Mouse (Mus musculus) cerebral cortex, adult 2 months (tissue): ENCODE data around the gene Gpr135.

Experiments used
- WGBS: fragments of 180-500 bp; shearing (Covaris S2); methylation state at CpG from one replicate; pipeline ENCODE4 v1.1.7; 2018; 5-methylcytosine and 5-hydroxymethylcytosine counted together

Gpr135 gene

DNA sequence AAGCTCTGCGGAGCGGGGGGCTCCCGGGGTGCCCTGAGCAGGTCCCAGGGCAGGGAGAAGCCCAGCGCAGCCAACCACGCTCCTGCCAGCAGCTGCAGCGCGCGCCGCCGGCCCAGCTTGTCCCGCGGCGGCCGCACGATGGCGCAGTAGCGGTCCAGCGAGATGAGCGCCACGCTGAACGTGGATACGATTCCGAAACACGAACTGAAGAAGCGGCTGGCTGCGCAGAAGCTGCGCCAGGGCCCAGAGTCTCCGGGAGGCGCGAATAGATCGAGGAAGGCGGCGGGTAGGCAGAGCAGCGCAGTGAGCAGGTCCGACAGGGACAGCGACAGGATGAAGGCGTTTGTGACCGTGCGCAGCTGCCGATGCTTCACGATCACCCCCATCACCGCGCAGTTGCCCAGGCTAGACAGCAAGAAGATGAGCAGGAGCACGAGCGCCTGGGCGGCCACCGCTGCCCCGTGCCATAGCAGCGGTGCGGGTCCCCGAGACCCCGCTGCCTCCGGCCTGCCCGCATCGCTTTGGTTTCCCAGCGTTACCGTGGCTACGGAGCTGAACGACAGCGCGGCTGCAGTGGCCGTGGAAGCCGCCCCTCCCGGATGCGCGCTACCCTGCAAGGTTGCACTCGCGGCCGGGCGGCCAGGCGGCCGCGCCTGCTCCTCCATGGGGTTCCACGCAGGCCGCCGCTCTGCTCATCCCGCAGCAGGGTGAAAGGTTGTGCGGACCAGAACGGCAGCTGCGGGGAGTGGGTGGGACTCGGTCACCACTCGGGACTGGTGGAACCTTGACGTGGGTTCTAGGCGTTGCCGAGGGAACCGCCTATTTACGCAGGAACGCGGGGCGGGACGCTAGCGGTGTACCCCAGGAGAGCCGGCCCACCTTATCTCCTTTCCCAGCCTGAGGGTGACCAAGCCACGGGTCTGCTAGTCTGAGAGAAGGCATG lies at the start of gene Gpr135:
Gpr135 (minus strand) TSS at position 799 of the 943 bp plus-strand sequence.
- under 1% methylated on average over 94 of the region's 94 CpGs for WGBS

DNA sequence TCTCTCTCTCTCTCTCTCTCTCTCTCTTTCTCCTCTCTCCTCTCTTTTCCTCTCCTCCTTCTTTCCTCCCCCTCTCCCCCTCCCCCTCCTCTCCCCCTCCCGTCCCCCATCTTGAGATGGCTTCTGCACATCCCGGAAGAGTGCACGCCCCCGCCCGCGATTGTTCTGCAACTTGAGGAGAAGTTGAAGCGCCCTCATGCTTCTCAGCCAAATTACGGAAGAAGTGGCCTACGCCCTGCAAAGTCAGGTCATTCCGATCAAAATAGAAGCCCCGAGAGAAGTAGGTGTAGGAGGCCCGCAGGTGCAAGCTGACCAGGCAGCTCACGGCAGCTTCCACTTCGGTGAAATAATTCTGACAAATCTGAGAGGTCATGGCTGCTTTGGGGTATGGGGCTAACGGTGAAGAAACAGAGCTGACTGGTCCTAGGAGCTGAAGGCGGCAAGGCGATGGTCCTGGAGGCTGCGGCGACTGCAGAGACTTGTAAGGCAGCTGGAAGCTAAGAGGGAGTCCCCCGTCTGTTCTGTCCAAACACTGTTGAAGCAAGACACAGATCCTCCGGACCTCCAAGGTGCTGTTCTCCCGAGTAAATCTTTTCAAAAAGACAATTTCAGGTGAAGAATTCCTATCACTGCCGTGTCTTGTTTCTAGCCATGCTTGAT lies 44.9 kb upstream of the Gpr135 start:
- 80% methylated on average over 22 of the region's 23 CpGs for WGBS

DNA sequence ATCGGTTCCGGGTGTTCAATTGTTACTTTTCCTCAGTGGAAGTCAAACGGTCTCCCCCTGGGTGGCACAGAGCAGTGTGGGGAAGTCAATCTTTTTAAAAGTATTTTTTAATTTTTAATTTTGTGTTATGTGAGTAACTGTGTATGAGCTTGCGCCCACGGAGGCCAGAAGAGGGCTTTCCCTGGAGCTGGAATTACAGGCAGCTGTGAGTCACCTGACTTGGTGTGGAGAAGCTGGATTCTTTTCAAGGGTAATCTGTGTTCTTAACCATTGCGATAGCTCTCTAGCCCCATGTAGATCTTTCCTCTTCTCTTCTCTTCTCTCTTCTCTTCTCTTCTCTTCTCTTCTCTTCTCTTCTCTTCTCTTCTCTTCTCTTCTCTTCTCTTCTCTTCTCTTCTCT lies 44.2 kb upstream of the Gpr135 start:
- 67% methylated on average over 6 of the region's 6 CpGs for WGBS

DNA sequence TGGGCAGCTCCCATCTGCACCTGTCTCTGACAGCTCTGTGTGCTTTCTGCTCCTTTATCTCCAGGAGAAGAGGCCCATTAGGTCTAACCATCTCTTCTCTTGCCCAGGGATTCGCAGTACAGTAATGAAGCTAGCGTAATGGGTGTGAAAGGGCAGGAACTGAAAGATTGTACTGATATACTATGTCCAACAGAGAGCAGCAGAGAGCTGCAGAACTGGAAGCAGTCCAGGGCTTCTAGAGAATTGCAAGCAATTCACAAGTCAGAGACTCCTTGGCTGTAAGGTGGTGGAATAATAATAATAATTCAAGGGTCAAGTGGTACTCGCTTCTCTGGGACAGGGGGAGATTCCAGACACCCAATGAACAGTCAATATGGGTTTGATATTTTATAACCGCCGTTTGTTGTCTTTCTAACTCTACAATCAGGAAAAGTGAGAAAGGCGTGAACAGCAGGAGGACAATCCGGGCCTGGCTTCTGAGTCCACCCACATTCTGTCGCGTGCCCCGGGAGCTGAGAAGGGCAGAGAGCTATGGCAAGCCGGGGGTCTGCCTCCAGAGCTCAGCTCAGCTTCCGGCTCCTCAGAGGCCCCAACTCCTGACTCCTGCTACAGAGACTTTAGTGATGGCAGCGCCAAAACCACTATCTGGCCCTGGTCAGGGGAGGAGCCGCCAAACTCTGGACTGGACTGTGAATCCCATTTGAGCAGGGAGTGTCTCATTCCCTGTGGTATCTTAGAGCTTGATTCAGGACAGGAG lies 33.8 kb upstream of the Gpr135 start:
- 23% methylated on average over 14 of the region's 14 CpGs for WGBS

DNA sequence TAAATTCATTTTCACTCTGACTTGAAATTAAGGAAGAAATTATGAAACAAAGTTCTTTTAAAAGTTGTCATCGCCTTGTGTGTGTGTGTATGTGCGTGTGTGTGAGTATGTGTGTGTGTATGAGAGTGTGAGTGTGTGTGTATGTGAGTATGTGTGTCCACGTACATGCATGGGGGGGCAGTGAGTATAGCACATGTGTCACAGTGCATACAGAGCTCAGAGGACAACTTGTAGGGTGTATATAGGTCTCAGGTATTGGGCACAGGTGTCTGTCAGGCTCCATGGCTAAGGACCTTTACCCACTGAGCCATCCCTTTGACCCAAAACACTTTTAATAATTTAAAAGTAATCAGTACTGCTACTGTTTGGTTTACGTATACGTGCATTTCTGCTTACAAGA lies 33.1 kb upstream of the Gpr135 start:
- 82% methylated on average over 5 of the region's 5 CpGs for WGBS

DNA sequence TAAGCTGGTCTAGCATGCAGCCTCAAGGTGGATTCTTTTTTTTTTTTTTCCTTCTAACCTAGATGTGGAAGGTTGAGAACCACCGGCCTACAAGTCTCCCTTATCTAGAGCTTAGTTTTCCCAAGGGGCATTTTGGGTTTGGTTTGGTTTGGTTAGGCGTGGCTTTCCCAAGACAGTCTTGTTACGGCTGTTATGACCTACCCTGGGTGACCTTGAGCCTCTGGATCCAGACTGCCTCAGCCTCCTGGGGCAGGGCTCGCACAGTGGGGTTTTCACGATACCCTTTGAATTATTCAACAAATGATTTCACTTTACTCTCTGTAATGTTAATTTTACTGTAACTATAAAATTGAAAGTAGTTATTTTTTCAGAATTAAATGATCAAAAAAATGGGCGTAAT lies 31.9 kb upstream of the Gpr135 start:
- 94% methylated on average over 6 of the region's 6 CpGs for WGBS

DNA sequence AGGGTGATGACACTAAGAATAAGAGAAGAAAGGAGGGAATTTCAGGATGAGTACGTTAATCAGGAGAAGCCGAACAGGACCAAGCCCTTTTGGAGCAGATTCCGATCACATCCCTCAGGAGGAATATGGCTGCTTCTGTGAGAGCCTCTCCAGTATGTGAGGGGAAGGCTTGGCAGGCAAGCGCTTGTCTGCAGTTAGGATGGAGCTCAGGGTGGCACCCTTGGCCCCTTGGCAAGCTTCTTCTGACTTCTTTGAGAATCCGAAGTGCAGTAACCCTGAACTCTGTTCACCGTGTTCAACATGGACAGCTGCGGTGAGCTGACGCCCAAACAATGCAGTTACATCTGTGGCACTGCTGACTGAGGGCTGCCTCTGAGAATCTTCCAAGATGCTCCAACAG lies 26.0 kb upstream of the Gpr135 start:
- WGBS, result 88% methylated on average over 8 of the region's 8 CpGs

DNA sequence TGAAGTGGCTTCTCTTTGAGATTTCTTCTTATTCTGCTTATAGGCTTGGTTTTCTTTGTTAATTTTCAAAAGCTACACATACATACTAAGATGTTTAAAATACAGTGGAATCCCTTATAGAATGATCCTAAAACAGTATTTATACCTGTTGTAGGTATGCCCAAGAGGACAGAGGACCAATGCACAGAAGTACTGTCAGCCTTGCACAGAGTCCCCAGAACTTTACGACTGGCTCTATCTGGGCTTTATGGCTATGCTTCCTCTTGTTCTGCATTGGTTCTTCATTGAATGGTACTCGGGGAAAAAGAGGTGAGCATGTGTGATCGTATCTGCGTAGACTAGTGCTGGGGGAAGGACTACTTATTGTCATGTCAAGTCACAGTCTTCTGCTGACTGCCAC lies 18.9 kb upstream of the Gpr135 start:
- WGBS, result 90% methylated on average over 4 of the region's 4 CpGs

DNA sequence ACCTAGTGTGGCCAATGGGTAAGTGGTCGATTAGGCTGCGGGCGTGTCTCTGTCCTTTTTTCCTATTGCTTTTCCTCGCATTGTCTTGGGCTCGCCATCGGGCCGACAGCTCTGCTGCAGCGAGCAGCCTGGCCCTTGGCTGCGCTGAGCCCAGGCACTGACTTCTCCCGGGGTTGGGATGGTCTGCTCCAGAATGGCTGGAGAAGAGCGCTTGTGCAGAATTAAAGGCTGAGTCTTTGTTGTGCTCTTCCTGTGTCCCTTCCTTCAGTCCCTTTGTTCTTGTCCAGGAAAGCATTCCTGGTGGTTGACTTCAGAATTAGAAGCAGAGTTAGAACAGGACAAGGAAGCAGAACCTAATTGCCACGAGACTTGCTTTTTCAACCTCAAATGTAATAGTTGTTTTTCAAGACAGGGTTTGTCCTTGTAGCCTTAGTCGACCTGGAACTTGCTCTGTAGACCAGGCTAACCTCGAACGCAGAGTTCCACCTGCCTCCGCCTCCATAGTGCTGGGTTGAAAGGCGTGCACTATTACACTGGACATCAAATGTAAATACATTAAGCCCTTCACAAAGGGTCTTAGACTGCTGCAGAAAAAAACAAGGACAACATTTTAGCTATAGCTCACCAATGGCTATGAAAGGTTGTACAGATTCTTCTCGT lies 15.4 kb upstream of the Gpr135 start:
- under 1% methylated on average over 18 of the region's 18 CpGs for WGBS

DNA sequence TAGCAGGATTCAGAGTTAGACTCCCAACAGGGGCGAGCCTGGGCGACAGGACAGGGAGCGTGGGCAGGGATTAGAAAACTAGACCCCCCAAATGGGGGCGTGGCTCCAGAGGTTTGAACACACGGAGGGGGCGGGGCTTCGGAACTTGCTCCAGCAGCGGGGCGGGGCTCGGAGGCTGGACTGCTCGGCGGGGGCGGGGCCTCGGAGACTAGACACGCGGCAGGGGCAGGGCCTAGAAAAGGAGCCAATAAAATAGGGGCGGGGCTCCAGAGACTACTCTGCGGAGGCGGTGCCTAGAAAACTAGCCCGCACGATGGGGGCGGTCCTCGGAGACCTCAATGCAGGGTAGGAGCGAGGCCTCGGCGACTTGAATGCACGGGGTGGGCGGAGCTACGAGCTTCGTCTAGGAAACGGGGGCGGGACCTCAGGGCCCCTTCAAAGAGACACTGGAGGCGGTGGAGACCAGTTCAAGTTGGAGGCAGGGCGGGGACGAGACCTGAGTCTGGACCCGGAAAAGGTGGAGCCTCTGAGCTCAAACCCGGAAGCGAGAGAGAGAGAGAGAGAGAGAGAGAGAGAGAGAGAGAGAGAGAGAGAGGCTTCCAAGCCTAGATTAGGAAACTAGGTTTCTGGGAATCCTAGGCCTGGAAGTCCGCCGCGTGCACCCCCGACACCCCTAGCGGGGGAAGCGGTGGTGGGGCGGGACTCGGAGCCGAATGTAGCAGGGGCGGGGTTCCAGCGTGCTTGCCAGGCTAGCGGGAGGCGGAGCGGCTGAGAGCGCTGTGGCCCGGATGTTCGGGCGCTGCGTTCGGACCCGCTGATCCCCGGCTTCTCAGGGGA lies 14.6 kb upstream of the Gpr135 start, which contains the start of the genes L3hypdh and Jkamp:
L3hypdh (minus strand) TSS at position 111 of the 837 bp plus-strand sequence.
Jkamp (plus strand) TSS at position 261 of the 837 bp plus-strand sequence.
- under 1% methylated on average over 60 of the region's 60 CpGs for WGBS

DNA sequence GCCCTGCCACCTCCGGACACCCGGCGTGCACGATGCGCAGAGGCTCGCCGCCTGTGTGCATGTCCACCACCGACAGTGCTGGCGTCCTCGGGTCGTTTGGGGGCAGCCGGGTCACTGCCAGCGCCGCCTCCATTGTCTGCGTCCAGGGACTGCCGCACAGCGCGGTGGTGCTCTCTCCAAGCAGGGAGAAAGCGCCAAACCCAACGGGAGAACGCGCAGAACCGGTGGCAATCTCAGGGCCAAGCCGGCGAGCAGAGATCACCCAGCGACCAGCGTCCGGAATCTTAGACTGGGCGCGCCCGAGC lies 14.1 kb upstream of the Gpr135 start:
- WGBS, result under 1% methylated on average over 31 of the region's 31 CpGs

DNA sequence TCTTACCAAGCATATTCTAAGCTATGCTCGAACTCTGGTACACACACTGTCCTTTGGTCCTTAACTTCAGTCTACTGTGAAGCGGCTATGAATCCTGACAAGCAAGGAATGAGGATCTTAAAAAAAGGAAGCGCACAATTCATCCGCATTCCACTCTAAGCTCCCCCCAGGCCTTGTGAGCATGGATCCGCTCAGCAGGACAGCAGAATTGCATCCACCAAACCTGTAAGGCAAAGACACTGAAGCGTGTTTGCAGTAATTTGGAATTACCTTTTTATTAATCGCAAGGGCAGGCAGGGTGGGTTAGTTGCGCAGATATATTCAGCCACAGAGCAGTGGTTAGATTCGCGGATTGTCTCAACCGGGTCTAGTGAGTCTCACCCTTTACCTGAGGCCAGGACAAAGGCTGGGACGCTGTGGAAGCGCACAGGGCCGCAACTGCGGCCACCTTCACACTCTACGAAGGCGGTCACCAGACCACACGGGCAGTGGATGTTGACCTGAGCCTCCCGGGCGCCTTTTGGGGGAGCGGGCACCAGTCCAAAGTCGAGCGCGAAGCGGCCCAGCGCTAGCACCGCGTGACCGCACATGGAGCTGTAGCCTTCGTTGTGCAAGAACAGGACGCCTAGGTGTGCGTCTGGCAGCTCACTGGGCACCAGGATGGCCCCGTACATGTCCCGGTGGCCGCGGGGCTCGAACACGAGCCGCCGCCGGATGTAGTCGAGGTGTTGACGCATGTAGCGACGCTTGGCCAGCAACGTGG lies 13.5 kb upstream of the Gpr135 start:
- 13% methylated on average over 46 of the region's 46 CpGs for WGBS

DNA sequence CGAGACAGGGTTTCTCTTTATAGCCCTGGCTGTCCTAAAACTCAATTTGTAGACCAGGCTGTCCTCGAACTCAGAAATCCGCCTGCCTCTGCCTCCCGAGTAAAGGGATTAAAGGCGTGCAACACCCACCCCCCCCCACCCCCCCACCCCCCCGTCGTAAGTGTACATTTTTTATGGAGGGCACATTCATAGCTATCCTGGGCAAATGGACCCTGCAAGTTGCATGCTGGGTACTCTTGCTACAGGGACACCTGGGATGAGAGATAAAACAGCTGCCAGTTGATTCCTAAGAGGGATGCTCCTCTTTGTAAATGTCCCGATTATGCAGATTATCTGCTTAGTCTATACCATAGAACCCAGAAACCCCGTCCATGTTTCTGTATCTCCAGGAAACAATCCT lies 12.3 kb upstream of the Gpr135 start:
- WGBS, result 81% methylated on average over 9 of the region's 9 CpGs

DNA sequence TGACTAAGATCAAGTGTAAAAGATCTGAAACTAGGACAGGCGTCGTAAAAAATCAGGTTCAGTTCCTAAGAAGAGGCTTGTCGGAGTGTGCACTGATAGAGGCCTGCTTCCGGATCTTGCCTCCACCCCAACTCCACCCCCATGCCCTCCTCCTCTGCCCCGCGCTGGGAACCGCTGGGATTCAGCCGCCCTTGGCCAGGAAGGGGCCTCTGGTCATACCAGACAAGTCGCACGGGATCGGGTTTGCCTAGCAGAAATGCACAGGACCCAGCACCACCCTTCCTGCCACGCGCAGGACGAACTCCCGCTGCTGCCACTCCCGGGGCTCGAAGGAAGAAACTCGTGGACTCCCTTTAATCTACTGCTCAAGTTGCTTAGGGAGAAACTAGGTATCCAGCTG lies 11.4 kb upstream of the Gpr135 start:
- WGBS, result 51% methylated on average over 18 of the region's 18 CpGs

DNA sequence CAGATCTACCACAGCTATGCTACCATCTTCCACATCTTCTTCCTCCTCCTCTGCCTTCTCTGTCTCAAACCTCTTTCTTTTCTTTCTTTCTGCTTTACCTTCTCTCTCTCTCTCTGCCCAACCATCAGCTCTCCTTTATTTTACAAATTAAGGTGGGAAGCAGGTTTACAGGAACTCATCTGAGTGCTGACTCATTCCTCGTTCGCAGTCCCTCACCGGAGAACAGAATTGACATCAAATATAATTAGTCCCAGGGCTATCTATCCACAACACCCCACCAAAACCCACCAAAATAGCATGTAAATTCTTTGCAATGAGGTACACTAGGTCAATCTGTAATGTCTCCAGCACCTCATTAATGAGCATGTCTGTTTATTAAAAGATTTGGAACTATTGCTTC lies 11.0 kb upstream of the Gpr135 start:
- WGBS, result 70% methylated on average over 3 of the region's 3 CpGs

DNA sequence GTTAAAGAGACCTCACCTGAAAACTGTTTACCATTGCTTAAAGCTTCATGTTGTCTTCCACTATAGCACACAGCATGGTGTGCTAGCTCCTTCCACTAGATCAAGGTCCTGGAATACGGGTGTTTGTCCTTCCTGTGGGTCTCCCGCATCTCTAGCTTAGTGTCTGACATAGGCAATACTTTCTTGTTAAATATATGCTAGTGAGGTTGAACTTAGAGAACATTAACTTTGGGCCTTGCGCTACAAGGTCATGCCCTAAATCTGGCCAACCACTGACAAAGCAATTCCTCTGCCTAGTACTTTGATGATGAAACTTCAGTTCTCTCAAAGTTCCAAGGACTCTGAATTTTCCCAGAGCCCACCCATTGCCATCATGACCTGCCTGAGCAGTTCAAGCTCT lies 7.3 kb upstream of the Gpr135 start:
- WGBS, result 97% methylated on average over 3 of the region's 3 CpGs

DNA sequence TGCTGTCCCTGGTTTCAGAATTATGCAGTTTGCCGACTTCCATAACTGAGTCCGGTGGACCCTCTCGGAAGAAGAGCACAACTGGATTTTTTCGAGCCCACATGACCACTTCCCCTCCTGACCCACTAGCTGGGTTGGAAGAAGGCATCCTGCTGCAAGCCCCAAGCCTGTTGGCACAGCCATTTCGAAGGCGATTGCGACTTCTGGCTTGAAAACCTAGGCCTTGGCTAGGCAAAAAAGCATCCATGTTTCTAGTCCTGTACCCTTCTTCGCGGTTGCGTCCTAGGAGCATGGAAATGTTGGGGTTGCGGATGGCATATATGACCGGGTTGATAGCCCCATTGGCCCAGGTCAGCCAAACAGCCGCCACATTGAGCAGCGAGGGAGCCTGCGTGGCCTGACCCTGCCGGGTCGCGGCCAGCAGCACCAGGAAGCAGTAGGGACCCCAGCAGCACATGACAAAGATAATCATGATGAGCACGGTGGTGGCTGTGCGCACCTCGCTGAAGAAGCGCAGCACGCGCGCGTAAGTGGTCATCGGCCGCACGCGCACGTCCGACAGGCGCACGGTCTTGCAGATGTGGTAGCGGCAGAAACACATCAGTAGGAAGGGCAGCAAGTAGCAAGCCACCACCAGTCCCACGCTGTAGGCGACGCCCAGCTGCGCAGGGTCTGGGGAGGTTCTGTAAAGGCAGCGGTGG lies 1.1 kb downstream of the Gpr135 start:
- 10% methylated on average over 40 of the region's 40 CpGs for WGBS

DNA sequence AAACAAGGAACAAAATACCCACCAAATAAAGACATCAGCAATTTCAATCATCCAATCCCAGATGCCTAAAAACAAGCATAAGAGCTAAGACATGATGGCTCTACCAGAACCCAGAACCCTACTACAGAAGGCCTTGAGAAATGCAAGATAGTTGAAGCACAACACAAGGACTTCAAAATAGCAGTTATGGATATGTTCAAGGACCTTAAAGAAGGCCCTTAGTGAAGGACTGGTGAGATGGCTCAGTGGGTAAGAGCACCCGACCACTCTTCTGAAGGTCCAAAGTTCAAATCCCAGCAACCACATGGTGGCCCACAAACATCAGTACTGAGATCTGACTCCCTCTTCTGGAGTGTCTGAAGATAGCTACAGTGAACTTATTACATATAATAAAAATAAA lies 13.1 kb downstream of the Gpr135 start:
- WGBS, result 98% methylated on average over 1 of the region's 1 CpGs

DNA sequence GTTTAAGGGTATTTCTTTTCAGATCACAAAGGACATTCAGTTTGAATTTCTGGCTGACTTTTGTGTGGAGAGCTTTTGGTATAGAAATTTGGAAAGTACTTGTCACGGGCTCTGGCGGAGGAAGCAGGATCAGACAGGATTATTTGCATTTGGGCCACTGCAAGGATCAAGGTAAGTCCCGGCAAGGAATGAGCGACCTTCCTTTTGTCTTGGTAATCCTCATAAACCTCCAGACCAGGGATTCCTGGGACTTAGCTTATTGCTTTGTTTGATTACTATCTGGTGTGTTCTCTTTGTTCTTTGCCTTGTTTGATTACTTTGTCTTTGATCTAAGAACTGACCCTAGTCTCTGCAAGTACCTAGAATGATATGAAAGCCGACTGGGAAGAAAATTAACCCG lies 17.1 kb downstream of the Gpr135 start:
- 62% methylated on average over 6 of the region's 6 CpGs for WGBS

DNA sequence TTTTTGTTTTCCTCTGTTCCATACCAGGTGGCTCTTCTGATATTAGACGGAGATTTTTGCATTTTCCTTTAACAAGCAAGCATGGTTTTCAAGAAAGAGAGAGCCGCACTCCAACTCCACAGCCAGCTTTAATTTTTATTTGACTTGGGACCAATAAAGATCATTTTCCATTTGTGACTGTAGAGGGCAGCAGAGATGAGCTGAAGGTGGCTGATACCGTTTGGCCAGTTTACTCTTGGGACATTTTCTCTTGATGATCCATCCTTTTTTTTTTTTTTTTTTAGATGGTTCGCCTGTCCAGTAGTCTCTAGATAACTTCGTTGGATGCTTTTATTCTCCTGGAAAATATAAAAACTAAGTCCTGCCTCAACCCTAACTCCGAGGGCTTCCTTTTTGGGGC lies 17.6 kb downstream of the Gpr135 start:
- 37% methylated on average over 6 of the region's 6 CpGs for WGBS
